Mouse (Mus musculus): ENCODE results near the gene Fthl17b. TPM values are rescaled to one million over a fixed set of nuclear protein-coding genes. Genes with fewer than 3 reads are reported as not detected.
A peak's percentile ranks its signal among the peaks of the same experiment; 100 is the strongest.
"Not testable (repeated sequence)": the region's sequence is repeated elsewhere in the genome, so short reads cannot be mapped to it uniquely, and the experiment has no call there.

Gene Fthl17b
- not detected in 2 replicates for total RNA-seq (2017)

GRCm38 (mm10) chrX:8962875-8963274 is at the start of gene Fthl17b:
TSS of gene Fthl17b (minus strand) at chrX:8962975.
- not testable (repeated sequence) for ATAC-seq (replicated peaks in 1 of 2; ENCODE audit: insufficient read depth in 1 of 2, low FRiP score in 2 of 2, low TSS enrichment in 1 of 2, low read depth in 1 of 2, poor library complexity in 2 of 2, severe bottlenecking in 2 of 2)

DNA sequence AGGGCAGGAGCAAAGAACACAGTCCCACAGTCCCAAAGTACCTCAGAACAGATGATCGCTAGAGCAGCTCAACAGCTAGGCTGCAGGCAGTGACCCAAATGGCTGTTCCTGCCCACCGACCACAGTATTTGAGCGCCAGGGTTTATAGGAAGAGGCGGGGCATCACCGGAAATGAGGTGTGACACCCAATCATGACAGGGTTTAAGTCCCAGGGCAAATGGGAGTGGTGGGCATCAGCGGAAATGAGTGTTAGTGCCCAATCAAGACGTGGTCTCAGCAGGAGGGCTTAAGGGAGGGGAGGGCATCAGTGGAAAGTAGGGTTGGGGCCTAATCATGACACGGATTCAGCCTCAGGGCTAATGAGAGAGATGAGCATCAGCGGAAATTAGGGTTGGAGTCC is 23.9 kb upstream of the Fthl17b start, which contains the start of gene Fthl17d:
Fthl17d (minus strand) TSS at position 101 of the 400 bp plus-strand sequence.
- ATAC-seq (replicated peaks in 1 of 2; ENCODE audit: insufficient read depth in 1 of 2, low FRiP score in 2 of 2, low TSS enrichment in 1 of 2, low read depth in 1 of 2, poor library complexity in 2 of 2, severe bottlenecking in 2 of 2): not testable (repeated sequence)

- ATAC-seq (replicated peaks in 1 of 2; ENCODE audit: insufficient read depth in 1 of 2, low FRiP score in 2 of 2, low TSS enrichment in 1 of 2, low read depth in 1 of 2, poor library complexity in 2 of 2, severe bottlenecking in 2 of 2): not testable (repeated sequence)
Observed at GRCm38 (mm10) chrX:8976459-8976858, 13.7 kb upstream of the Fthl17b start, which contains the start of gene Fthl17c. TSS of gene Fthl17c (minus strand) at chrX:8976559.

DNA sequence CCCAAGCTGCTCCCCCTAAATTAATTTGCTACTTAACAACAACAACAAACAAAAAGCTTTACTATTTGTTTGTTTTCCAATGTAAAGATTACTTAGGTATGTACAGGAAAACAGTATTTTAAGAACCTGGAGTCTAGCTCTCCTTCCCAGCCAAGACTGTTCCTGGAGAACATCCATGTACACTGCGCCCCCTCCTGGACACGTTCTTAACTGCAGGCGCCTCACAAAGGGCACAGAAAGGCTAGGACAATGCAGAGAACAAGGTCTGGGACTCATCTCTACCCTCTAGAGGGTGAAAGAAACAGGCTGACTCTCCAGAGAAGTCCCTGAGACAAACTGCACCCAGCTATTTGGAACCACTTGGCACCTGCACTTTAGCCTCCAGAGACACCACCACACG is 1.8 kb upstream of the Fthl17b start:
- ATAC-seq (replicated peaks in 1 of 2; ENCODE audit: insufficient read depth in 1 of 2, low FRiP score in 2 of 2, low TSS enrichment in 1 of 2, low read depth in 1 of 2, poor library complexity in 2 of 2, severe bottlenecking in 2 of 2): not testable (repeated sequence)

DNA sequence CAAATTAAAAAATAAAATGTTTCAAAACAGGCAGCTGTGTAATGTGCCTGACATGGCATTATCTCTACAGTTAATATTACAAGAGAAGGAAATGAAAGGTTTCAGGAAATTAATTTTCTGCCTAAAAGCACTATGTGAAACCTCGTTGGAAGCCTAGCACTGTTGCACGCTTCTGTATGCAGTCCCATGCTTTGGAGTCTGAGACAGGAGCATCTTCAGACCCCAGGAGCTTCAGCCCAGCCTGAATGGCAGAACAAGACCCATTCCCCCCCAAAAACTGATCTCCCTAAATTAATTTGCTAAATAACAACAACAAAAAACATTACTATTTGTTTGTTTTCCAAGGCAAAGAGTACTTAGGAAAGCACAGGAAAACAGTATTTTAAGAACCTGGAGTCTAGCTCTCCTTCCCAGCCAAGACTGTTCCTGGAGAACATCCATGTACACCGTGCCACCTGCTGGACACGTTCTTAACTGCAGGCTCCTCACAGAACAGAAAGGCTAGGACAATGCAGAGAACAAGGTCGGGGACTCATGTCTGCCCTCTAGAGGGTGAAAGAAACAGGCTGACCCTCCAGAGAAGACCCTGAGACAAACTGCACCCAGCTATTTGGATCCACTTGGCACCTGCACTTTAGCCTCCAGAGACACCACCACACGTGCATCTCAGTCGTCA is 14.5 kb downstream of the Fthl17b start:
- ATAC-seq (replicated peaks in 1 of 2; ENCODE audit: insufficient read depth in 1 of 2, low FRiP score in 2 of 2, low TSS enrichment in 1 of 2, low read depth in 1 of 2, poor library complexity in 2 of 2, severe bottlenecking in 2 of 2): 0 out of 4 replicates have a peak, but pooled peaks of 1 of the 2 experiments have one; percentile 56

DNA sequence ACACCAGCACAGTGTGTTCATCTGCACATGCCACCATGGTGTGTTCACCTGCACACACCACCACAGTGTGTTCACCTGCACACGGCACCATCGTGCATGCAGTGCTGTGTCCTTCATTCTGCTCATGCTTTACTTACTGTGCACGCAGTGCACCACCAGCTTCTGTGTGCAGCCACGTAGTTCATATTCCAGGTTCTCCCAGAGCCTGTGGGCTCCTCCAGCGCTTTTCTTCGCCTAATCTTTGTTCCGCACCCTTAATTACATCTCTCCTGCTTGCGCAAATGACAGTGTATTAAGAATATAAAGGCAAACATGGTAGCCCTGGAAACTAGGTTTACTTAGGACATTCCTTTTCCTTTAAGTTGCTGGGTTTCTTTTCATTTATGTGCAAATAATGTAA is 18.7 kb downstream of the Fthl17b start:
- no peak for ATAC-seq (replicated peaks in 1 of 2; ENCODE audit: insufficient read depth in 1 of 2, low FRiP score in 2 of 2, low TSS enrichment in 1 of 2, low read depth in 1 of 2, poor library complexity in 2 of 2, severe bottlenecking in 2 of 2)

DNA sequence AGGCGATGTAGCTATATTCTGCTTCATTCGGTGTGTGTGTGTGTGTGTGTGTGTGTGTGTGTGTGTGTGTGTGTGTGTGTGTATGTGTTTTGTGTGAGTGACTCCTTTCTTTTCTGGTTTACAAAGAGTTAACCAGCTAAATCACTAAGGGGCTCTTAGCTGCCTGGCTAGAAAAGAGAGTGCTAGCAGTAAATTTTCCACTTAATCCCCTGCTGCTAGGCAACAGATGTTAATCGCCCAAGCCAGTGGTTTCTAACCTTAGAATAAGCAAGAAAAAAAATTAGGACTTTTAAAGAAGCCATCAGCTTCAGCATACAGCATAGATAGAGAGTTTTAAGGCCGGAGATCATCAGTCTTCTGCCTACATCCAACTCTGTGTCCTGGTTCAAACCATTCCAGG is 35.5 kb downstream of the Fthl17b start:
- no peak for ATAC-seq (replicated peaks in 1 of 2; ENCODE audit: insufficient read depth in 1 of 2, low FRiP score in 2 of 2, low TSS enrichment in 1 of 2, low read depth in 1 of 2, poor library complexity in 2 of 2, severe bottlenecking in 2 of 2)

- ATAC-seq (replicated peaks in 1 of 2; ENCODE audit: insufficient read depth in 1 of 2, low FRiP score in 2 of 2, low TSS enrichment in 1 of 2, low read depth in 1 of 2, poor library complexity in 2 of 2, severe bottlenecking in 2 of 2): peak in 1 of 2 experiments; percentile 17; a peak in 1 of 4 replicates
Observed at GRCm38 (mm10) chrX:8921813-8922607, 40.8 kb downstream of the Fthl17b start.

- ATAC-seq (replicated peaks in 1 of 2; ENCODE audit: insufficient read depth in 1 of 2, low FRiP score in 2 of 2, low TSS enrichment in 1 of 2, low read depth in 1 of 2, poor library complexity in 2 of 2, severe bottlenecking in 2 of 2): no peak
Observed at GRCm38 (mm10) chrX:8921080-8921479, 41.7 kb downstream of the Fthl17b start.

Other genes with a start within 250 kb of the Fthl17b start
- gene Ssx9, start 214.5 kb downstream of the Fthl17b start, total RNA-seq (2017): not detected in 2 replicates
- gene Ssxb5, start 159.3 kb downstream of the Fthl17b start, total RNA-seq (2017): not detected in 2 replicates
- not detected in 2 replicates for gene Gm6592, start 119.0 kb downstream of the Fthl17b start, total RNA-seq (2017)
- not detected in 2 replicates for gene Gm5751, start 88.7 kb downstream of the Fthl17b start, total RNA-seq (2017)
- 2.1 and 2.8 TPM in 2 replicates for gene B630019K06Rik, start 70.6 kb downstream of the Fthl17b start, total RNA-seq (2017)
- not detected in 2 replicates for gene Fthl17c, start 13.6 kb upstream of the Fthl17b start, total RNA-seq (2017)
- gene Fthl17d, start 23.8 kb upstream of the Fthl17b start, total RNA-seq (2017): not detected in 2 replicates
- not detected in 2 replicates for gene Fthl17e, start 70.5 kb upstream of the Fthl17b start, total RNA-seq (2017)
- gene Fthl17f, start 100.0 kb upstream of the Fthl17b start, total RNA-seq (2017): not detected in 2 replicates
- gene 4930402K13Rik, start 141.6 kb upstream of the Fthl17b start, total RNA-seq (2017): not detected in 2 replicates
- gene Lancl3, start 236.9 kb upstream of the Fthl17b start, total RNA-seq (2017): 1.1 and 2.3 TPM in 2 replicates